Mouse (Mus musculus) heart, embryonic 12.5 days (tissue): Measurements from ENCODE around the gene Anapc15. TPM values are rescaled to one million over a fixed set of nuclear protein-coding genes. Genes with fewer than 3 reads are reported as not detected.
A peak's percentile ranks its signal among the peaks of the same experiment; 100 is the strongest.
"Not testable (repeated sequence)": the region's sequence is repeated elsewhere in the genome, so short reads cannot be mapped to it uniquely, and the experiment has no call there.

Source experiments
- ATAC-seq: fragments of 200-750 bp; cut with Nextera tagmentation; 2 replicates; pipeline ENCODE4 v1.8.0; 2017; ENCODE audit warnings: moderate TSS enrichment, moderate library complexity; ENCODE audit not compliant: insufficient number of reproducible peaks, low FRiP score
- H3K27ac ChIP-seq: fragments of 300-500 bp; sonication (generic); 2 replicates; pipeline ENCODE4 v1.5.1; 2016; ENCODE audit warnings: mild to moderate bottlenecking, moderate library complexity; ENCODE audit not compliant: poor library complexity, severe bottlenecking
- H3K27me3 ChIP-seq: fragments of 300-500 bp; sonication (generic); replicated peaks from 2 replicates; pipeline ENCODE4 v1.6.1; 2016; ENCODE audit warnings: mild to moderate bottlenecking, moderate library complexity
- H3K36me3 ChIP-seq: fragments of 300-500 bp; sonication (generic); 2 replicates; pipeline ENCODE4 v1.6.1; 2016; ENCODE audit warnings: mild to moderate bottlenecking, moderate library complexity
- H3K4me1 ChIP-seq: fragments of 300-500 bp; sonication (generic); replicated peaks from 2 replicates; pipeline ENCODE4 v1.6.1; 2016; ENCODE audit warnings: mild to moderate bottlenecking
- H3K4me2 ChIP-seq: fragments of 300-500 bp; sonication (generic); 2 replicates; pipeline ENCODE4 v1.6.1; 2016; ENCODE audit warnings: mild to moderate bottlenecking, moderate library complexity
- H3K4me3 ChIP-seq: fragments of 300-500 bp; sonication (generic); 2 replicates; pipeline ENCODE4 v1.5.1; 2016; ENCODE audit warnings: mild to moderate bottlenecking
- H3K9ac ChIP-seq: fragments of 300-500 bp; sonication (generic); 2 replicates; pipeline ENCODE4 v1.6.1; 2016; ENCODE audit warnings: mild to moderate bottlenecking, moderate library complexity
- H3K9me3 ChIP-seq: fragments of 300-500 bp; sonication (generic); replicated peaks from 2 replicates; pipeline ENCODE4 v1.6.1; 2016; ENCODE audit warnings: mild to moderate bottlenecking, moderate library complexity
- WGBS: fragments of 180-500 bp; shearing (Covaris S2); methylation state at CpG from one replicate; pipeline ENCODE4 v1.1.7; 2016; 5-methylcytosine and 5-hydroxymethylcytosine counted together
- polyA plus RNA-seq: library from polyadenylated mRNA; unstranded; fragments of >200 nt; fragmentation: Nextera tagmentation; extraction: Ambion mirVana; gene quantifications from 2 replicates; pipeline ENCODE4 v1.2.1, GENCODE M21; 2016

Anapc15 gene
- polyA plus RNA-seq, 1 experiment from 2014 or later: 58.0 TPM

- Histone ChIP-seq H3K9ac (no peak overlapping the region), H3K27me3 (no peaks in the 10 kb centered on the region), H3K4me3 (no peak overlapping the region), H3K27ac (no peak overlapping the region), H3K4me1 (peaks cover 16% of the 10 kb centered on the region), H3K4me2 (no peak overlapping the region), H3K9me3 (no peaks in the 10 kb centered on the region), H3K36me3 (peaks cover 32% of the 10 kb centered on the region)
- ATAC-seq: no peak
Measured at GRCm38 (mm10) chr7:101902846-101903245, 39.3 kb downstream of the Anapc15 start.

GRCm38 (mm10) chr7:101905561-101906286 lies 42.2 kb downstream of the Anapc15 start, which contains the start of gene Lamtor1:
Lamtor1 (plus strand) TSS chr7:101905904.
- Histone ChIP-seq H3K4me1 (peaks cover 29% of the 10 kb centered on the region), H3K36me3 (peaks cover 29% of the 10 kb centered on the region), H3K9ac (peak within 1 kb of the TSS; percentile 96), H3K9me3 (no peaks in the 10 kb centered on the region), H3K27me3 (no peaks in the 10 kb centered on the region), H3K4me2 (peak within 1 kb of the TSS; percentile 81), H3K27ac (peak within 1 kb of the TSS; percentile 98), H3K4me3 (peak within 1 kb of the TSS; percentile 96)
- ATAC-seq: peak; percentile 99
- WGBS: under 1% methylated on average over 61 of the region's 61 CpGs

- H3K4me2 ChIP-seq: peak within 1 kb of the TSS; percentile 81
- WGBS: 13% methylated on average over 11 of the region's 11 CpGs
- peak within 1 kb of the TSS; percentile 96 for H3K4me3 ChIP-seq
- no peaks in the 10 kb centered on the region for H3K27me3 ChIP-seq
- peaks cover 29% of the 10 kb centered on the region for H3K36me3 ChIP-seq
- H3K4me1 ChIP-seq: peaks cover 29% of the 10 kb centered on the region
- peak within 1 kb of the TSS; percentile 98 for H3K27ac ChIP-seq
- no peak for ATAC-seq
- peak within 1 kb of the TSS; percentile 96 for H3K9ac ChIP-seq
- H3K9me3 ChIP-seq: no peaks in the 10 kb centered on the region
Measured at GRCm38 (mm10) chr7:101906287-101906681, 42.8 kb downstream of the Anapc15 start, which contains the start of gene Tomt. Tomt (minus strand) TSS chr7:101906359.

- Histone ChIP-seq H3K27ac (0 out of 2 replicates have a peak overlapping the region, but pooled peaks have one; percentile 28), H3K9me3 (no peaks in the 10 kb centered on the region), H3K9ac (peak overlapping the region; percentile 96), H3K36me3 (peaks cover 33% of the 10 kb centered on the region), H3K4me1 (peaks cover 29% of the 10 kb centered on the region), H3K4me3 (peak overlapping the region; percentile 96), H3K4me2 (peak overlapping the region; percentile 81), H3K27me3 (no peaks in the 10 kb centered on the region)
- no peak for ATAC-seq
- 65% methylated on average over 8 of the region's 8 CpGs for WGBS
Measured at GRCm38 (mm10) chr7:101906696-101907095, 43.2 kb downstream of the Anapc15 start.

- H3K27ac ChIP-seq: no peak overlapping the region
- H3K27me3 ChIP-seq: no peaks in the 10 kb centered on the region
- WGBS: 77% methylated on average over 4 of the region's 4 CpGs
- ATAC-seq: no peak
- H3K9me3 ChIP-seq: no peaks in the 10 kb centered on the region
- peaks cover 29% of the 10 kb centered on the region for H3K4me1 ChIP-seq
- H3K9ac ChIP-seq: peak overlapping the region; percentile 18
- H3K4me2 ChIP-seq: no peak overlapping the region
- H3K36me3 ChIP-seq: peaks cover 38% of the 10 kb centered on the region
- no peak overlapping the region for H3K4me3 ChIP-seq
Measured at GRCm38 (mm10) chr7:101908367-101908766, 44.9 kb downstream of the Anapc15 start.

GRCm38 (mm10) chr7:101910138-101910537 lies 46.6 kb downstream of the Anapc15 start:
- H3K27me3 ChIP-seq: no peaks in the 10 kb centered on the region
- peaks cover 29% of the 10 kb centered on the region for H3K4me1 ChIP-seq
- no peak overlapping the region for H3K4me2 ChIP-seq
- WGBS: 83% methylated on average over 4 of the region's 4 CpGs
- no peak overlapping the region for H3K9ac ChIP-seq
- ATAC-seq: no peak
- no peak overlapping the region for H3K27ac ChIP-seq
- H3K9me3 ChIP-seq: no peaks in the 10 kb centered on the region
- H3K36me3 ChIP-seq: peaks cover 51% of the 10 kb centered on the region
- H3K4me3 ChIP-seq: no peak overlapping the region

- ATAC-seq: no peak
- Histone ChIP-seq H3K9ac (no peak overlapping the region), H3K4me2 (no peak overlapping the region), H3K4me3 (no peak overlapping the region), H3K36me3 (peaks cover 51% of the 10 kb centered on the region), H3K27me3 (no peaks in the 10 kb centered on the region), H3K4me1 (peaks cover 20% of the 10 kb centered on the region), H3K27ac (no peak overlapping the region), H3K9me3 (no peaks in the 10 kb centered on the region)
- 65% methylated on average over 3 of the region's 3 CpGs for WGBS
Measured at GRCm38 (mm10) chr7:101911982-101912381, 48.5 kb downstream of the Anapc15 start.

- peaks cover 16% of the 10 kb centered on the region for H3K36me3 ChIP-seq
- no peak overlapping the region for H3K4me2 ChIP-seq
- H3K27ac ChIP-seq: no peak overlapping the region
- H3K27me3 ChIP-seq: no peaks in the 10 kb centered on the region
- ATAC-seq: peak; percentile 51; the same call in 1 of the 2 replicates
- H3K9ac ChIP-seq: no peak overlapping the region
- 5% methylated on average over 1 of the region's 1 CpGs for WGBS
- H3K9me3 ChIP-seq: no peaks in the 10 kb centered on the region
- H3K4me1 ChIP-seq: no peaks in the 10 kb centered on the region
- H3K4me3 ChIP-seq: no peak overlapping the region
Measured at GRCm38 (mm10) chr7:101918071-101918470, 54.6 kb downstream of the Anapc15 start.

GRCm38 (mm10) chr7:101925892-101926291 lies 62.4 kb downstream of the Anapc15 start:
- H3K4me3 ChIP-seq, H3K9ac ChIP-seq, H3K27me3 ChIP-seq, H3K36me3 ChIP-seq, H3K27ac ChIP-seq, H3K9me3 ChIP-seq, H3K4me2 ChIP-seq, ATAC-seq, H3K4me1 ChIP-seq: not testable (repeated sequence)

- Histone ChIP-seq H3K4me2 (no peak overlapping the region), H3K9me3 (no peaks in the 10 kb centered on the region), H3K4me3 (no peak overlapping the region), H3K4me1 (peaks cover 5% of the 10 kb centered on the region), H3K27ac (no peak overlapping the region), H3K27me3 (no peaks in the 10 kb centered on the region), H3K36me3 (no peaks in the 10 kb centered on the region), H3K9ac (no peak overlapping the region)
- WGBS: 84% methylated on average over 3 of the region's 3 CpGs
- no peak for ATAC-seq
Measured at GRCm38 (mm10) chr7:101928093-101928492, 64.6 kb downstream of the Anapc15 start.

- Histone ChIP-seq H3K27me3 (no peaks in the 10 kb centered on the region), H3K9me3 (no peaks in the 10 kb centered on the region), H3K36me3 (no peaks in the 10 kb centered on the region), H3K9ac (no peak overlapping the region), H3K4me2 (no peak overlapping the region), H3K4me1 (peaks cover 16% of the 10 kb centered on the region), H3K27ac (no peak overlapping the region), H3K4me3 (0 out of 2 replicates have a peak overlapping the region, but pooled peaks have one; percentile 6)
- ATAC-seq: no peak
- WGBS: 96% methylated on average over 1 of the region's 1 CpGs
Measured at GRCm38 (mm10) chr7:101932551-101932950, 69.0 kb downstream of the Anapc15 start.
